Mouse (Mus musculus): Measurements from ENCODE around the gene Them5. TPM values are rescaled to one million over a fixed set of nuclear protein-coding genes. Genes with fewer than 3 reads are reported as not detected.
A peak's percentile ranks its signal among the peaks of the same experiment; 100 is the strongest.

Gene Them5
- total and polyA plus RNA-seq, 3 experiments, result not detected

GRCm38 (mm10) chr3:94309633-94310363 is 32.1 kb upstream of the Them5 start, which contains the start of gene Them4 (continued):
- TF ChIP-seq ZNF384 (IDR thresholded peaks at IDR 0.05; ENCODE audit: low read depth, low read length), result no peak; the same call in 1 of the 2 replicates
- no peak for TF ChIP-seq CHD1 (IDR thresholded peaks at IDR 0.05; ENCODE audit: low read depth, low read length)
- peak; percentile 85 for TF ChIP-seq HCFC1 (IDR thresholded peaks at IDR 0.05; ENCODE audit: low read depth, low read length)
- TF ChIP-seq POLR2AphosphoS2 (IDR thresholded peaks at IDR 0.05; ENCODE audit: low read depth, low read length), result peak; percentile 65; the same call in 1 of the 2 replicates
- peak; percentile 73; the same call in 1 of the 2 replicates for TF ChIP-seq E2F4 (IDR thresholded peaks at IDR 0.05; ENCODE audit: insufficient replicate concordance, low read depth, low read length)
- peak; percentile 49; the same call in 1 of the 2 replicates for TF ChIP-seq IRF4 (IDR thresholded peaks at IDR 0.05; ENCODE audit: low read depth, low read length)
- TF ChIP-seq PAX5 (IDR thresholded peaks at IDR 0.05; ENCODE audit: low read length), result no peak
- TF ChIP-seq ZKSCAN1 (IDR thresholded peaks at IDR 0.05; ENCODE audit: borderline replicate concordance, low read depth, low read length), result no peak
- TF ChIP-seq MEF2A (IDR thresholded peaks at IDR 0.05; ENCODE audit: borderline replicate concordance, low read depth, low read length), result peak; percentile 76
- TF ChIP-seq TCF12 (IDR thresholded peaks at IDR 0.05; ENCODE audit: low read depth, low read length), result peak; percentile 91
- peak; percentile 80 for TF ChIP-seq NELFE (IDR thresholded peaks at IDR 0.05; ENCODE audit: low read depth, low read length)
- TF ChIP-seq RAD21 (IDR thresholded peaks at IDR 0.05; ENCODE audit: low read depth, low read length), result no peak
- peak; percentile 53; the same call in 1 of the 2 replicates for TF ChIP-seq KAT2A (IDR thresholded peaks at IDR 0.05; ENCODE audit: insufficient replicate concordance, low read length)
- peak; percentile 75 for TF ChIP-seq ELF1 (IDR thresholded peaks at IDR 0.05; ENCODE audit: low read depth, low read length)
- peak; percentile 63; the same call in 1 of the 2 replicates for TF ChIP-seq MAZ (IDR thresholded peaks at IDR 0.05; ENCODE audit: low read depth, low read length)

DNA sequence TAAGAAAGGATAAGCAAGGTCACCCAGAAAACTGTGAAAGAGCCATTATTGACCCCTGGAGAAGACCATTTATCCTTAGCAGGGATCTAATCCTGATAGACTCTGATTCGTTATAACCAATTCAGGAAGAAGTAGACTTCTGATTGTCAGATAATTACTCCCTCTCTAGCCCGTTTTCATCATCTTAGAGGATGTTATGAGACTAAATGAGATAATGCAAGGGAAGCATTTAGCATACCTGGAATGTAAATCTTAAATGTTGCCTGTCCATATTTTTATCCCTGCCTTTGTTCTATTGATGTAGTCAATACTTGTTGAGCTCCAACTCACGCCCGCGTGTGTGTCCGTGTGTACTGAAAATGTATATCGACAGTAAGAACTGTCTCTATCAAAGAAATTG is 31.4 kb upstream of the Them5 start:
- H3K79me2 ChIP-seq (replicated peaks; ENCODE audit: control insufficient read depth, extremely low read depth, insufficient read depth, poor library complexity, severe bottlenecking), result no peaks in the 10 kb centered on the region
- no peaks in the 10 kb centered on the region for H3K27me3 ChIP-seq (replicated peaks)
- no peak for TF ChIP-seq TBP (conservative IDR thresholded peaks at IDR 0.05; ENCODE audit: low read depth, low read length)
- TF ChIP-seq HCFC1 (IDR thresholded peaks at IDR 0.05; ENCODE audit: low read depth, low read length), result no peak
- no peak for TF ChIP-seq RCOR1 (conservative IDR thresholded peaks at IDR 0.05; ENCODE audit: low read depth, low read length)
- TF ChIP-seq MAFK (IDR thresholded peaks at IDR 0.05; ENCODE audit: insufficient replicate concordance, low read length), result no peak
- no peak for TF ChIP-seq GABPA (IDR thresholded peaks at IDR 0.05; ENCODE audit: insufficient replicate concordance, low read depth, low read length)
- no peak for TF ChIP-seq IRF4 (IDR thresholded peaks at IDR 0.05; ENCODE audit: low read depth, low read length)
- no peak for TF ChIP-seq POLR2AphosphoS2 (IDR thresholded peaks at IDR 0.05; ENCODE audit: low read depth, low read length)
- TF ChIP-seq USF2 (conservative IDR thresholded peaks at IDR 0.05; ENCODE audit: low read depth, low read length), result no peak
- no peak for TF ChIP-seq ZNF384 (IDR thresholded peaks at IDR 0.05; ENCODE audit: low read depth, low read length)
- H3K9me3 ChIP-seq (replicated peaks; ENCODE audit: low read length), result no peaks in the 10 kb centered on the region
- peak overlapping the region; percentile 100 for H3K4me2 ChIP-seq (ENCODE audit: insufficient read depth, low read depth, poor library complexity, severe bottlenecking)
- H3K4me3 ChIP-seq (replicated peaks in 1 of 3; ENCODE audit: low read depth in 2 of 3, low read length in 2 of 3, poor library complexity in 1 of 3), result peak overlapping the region; percentile 63 to 84 (median 69)
- peaks cover 0 to 11% of the 10 kb centered on the region in 2 experiments; a peak in 2 of 4 replicates for H3K4me1 ChIP-seq (ENCODE audit: control insufficient read depth in 1 of 2, insufficient read depth in 2 of 2)
- H3K27ac ChIP-seq (ENCODE audit: insufficient read depth, low read depth), result peak overlapping the region; percentile 60; the same call in 1 of the 2 replicates
- peak overlapping the region; percentile 83 for H3K9ac ChIP-seq (ENCODE audit: insufficient read depth, low read depth)
- dilution Hi-C loops (cut with MboI; ENCODE audit: extremely low pct_ligation_motif_present, extremely low pct_unique_long_range_greater_than_20kb, low sequenced_read_pairs), result no loop called here
- in situ Hi-C loops (cut with MboI; ENCODE audit: low pct_ligation_motif_present, low pct_unique_long_range_greater_than_20kb, low sequenced_read_pairs), result no loop called here
- no peak for DNase-seq (ENCODE audit: extremely low read depth)
- H3K36me3 ChIP-seq (replicated peaks in 1 of 2; ENCODE audit: control insufficient read depth in 1 of 2, insufficient read depth in 1 of 2, low read length in 1 of 2), result no peaks in the 10 kb centered on the region
